Mouse (Mus musculus): ENCODE measurements around the gene Glt8d1.

Gene Glt8d1

DNA sequence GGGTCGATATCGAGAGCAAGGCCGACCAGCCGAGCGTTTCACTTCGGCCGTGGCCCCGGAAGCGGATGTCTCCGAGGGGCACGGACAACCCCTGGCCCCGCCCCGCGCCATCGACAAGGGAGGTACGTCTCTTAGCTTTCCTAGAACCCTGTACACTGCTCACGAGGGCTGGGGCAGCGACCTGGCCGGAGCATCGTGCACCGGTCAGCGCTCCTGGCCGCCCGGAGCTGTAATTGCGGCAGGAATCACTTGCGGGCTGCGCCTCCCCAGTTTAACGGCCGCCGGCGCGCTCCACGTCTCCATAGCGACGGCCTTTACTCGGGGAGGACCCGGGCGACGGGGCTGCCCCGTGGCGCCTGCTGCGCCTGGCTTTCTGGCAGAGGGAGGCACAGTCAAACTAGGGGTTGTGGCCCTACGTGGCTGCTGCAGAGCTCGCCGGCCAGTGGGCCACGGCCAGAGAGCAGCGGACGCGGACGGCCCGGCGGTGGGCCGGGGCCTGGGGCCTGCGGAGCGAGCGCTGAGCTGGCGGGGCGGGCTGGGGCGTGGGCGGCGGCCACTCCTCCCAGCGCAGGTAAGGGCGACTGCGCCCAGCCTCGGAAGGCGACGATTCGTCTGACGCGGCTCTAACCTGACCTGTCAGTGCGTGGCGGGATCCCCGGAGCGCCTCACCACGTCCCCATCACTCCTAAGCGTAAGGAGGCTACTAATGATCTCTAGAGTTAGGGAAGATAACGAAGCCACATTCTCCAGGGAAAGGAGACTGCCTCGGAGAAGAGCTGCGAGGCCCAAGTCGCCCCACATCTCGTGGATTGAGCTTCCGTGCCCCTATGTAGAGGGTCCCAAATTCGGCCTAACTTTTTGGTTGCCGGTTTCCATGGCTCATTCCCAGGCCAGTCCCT is at the start of gene Glt8d1, which contains the start of gene Spcs1:
Glt8d1 (plus strand) TSS at position 94 of the 899 bp plus-strand sequence.
Spcs1 (minus strand) TSS at position 366 of the 899 bp plus-strand sequence.
- peak; percentile 99 for DNase-seq

DNA sequence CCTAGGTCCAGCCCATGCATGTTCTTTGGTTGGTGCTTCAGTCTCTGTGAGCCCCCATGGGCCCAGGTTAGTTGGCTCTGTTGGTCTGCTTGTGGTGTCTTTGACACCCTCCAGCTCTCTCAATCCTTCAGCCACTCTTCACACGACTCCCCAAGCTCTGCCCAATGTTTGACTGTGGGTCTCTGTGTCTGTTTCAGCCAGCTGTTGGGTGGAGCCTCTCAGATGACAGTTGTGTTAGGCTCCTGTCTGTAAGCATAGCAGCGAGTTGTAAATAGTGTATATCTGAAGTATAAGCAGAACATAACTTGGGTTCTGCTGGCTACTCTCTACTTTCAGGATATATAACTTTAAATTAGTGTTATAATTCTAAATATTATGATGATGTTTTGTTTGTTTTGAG is 42.7 kb upstream of the Glt8d1 start:
- no peak for DNase-seq

DNA sequence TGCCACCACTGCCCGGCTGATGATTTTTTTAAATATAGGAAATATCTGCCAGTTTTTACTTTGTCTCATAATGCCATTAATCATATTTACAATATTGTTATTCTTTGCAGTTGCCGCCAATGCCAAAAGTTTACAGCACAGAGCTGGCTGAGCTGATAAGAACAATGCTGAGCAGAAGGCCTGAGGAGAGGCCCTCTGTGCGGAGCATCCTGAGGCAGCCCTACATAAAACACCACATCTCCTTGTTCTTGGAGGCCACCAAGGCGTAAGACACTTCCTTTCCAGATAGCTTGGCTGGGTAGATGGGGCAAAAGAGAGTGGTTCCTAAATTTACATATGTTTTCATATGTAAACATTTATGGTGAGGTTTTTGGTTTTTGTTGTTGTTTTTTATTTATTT is 42.2 kb upstream of the Glt8d1 start:
- peak; percentile 67 for DNase-seq

DNA sequence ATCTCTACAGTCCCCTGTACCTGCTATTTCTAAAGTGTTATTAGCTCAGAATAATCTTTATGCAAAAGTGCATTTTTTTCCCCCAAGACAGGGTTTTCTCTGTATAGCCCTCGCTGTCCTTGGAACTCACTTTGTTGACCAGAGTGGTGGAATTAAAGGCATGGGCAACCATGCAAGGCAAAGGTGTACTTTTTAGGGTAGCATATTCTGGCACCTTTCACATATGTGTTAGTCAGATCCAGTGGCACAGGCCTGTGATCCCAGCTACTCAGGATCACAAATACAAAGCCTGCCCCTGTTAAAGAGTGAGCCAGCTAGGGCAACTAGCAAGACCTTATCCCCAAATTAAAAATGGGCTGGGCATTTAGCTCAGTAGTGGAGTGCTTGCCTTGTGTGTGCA is 40.8 kb upstream of the Glt8d1 start:
- peak; percentile 41 for DNase-seq

DNA sequence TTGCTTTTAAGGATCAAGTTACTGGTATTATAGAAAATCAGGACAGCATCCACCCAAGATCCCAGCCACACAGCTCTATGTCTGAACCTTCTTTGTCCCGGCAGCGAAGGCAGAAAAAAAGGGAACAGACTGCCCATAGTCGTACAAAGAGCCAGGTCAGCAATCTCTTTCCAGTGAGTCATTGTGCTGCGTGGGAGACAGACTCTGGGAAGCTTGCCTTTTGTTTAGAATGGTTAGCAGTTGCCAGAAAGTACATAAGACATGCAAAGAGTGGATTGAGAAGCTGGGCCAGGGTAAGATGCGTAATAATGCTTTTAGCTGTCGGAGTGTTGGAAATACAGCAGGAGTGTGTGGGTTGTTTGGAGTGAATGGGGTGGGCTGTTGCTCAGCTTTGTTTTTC is 27.0 kb upstream of the Glt8d1 start:
- peak; percentile 94 for DNase-seq

DNA sequence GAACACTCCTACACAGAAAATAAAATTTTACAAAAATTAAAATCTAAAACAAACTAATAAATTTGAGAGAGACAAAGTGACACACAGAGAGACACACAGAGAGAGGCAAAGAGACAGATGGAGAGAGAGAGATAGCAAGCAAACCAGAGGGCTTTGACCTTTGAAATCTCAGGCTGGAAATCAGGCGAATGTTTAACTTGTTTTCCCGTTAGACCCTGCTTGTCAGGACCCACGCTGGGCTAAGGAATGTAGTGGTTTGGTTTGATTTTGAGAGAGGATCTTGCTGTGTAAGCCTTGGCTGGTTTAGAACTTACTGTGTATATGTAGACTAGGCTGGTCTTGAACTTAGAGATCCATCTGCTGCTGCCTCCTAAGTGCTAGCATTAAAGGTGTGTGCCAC is 25.0 kb upstream of the Glt8d1 start:
- no peak for DNase-seq

DNA sequence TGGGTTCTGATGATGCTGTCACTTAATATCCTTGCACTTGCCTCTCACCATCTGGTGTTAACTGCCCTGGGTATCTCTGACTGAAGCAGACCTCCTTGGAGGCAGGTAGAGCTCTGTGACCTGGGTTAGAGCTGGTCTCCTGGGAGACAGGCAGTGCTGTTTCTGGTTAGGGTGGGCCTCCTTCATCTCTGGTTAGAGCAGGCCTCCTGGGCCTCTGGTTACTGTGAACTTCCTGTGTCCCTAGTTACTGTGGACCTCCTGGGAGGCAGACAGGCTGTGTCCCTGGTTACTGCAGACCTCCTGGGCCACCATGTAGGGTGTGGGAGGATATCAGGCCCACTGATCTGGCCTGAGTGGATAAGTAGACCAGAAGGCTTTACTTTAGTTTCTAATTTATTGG is 4.8 kb upstream of the Glt8d1 start:
- peak; percentile 76 for DNase-seq

DNA sequence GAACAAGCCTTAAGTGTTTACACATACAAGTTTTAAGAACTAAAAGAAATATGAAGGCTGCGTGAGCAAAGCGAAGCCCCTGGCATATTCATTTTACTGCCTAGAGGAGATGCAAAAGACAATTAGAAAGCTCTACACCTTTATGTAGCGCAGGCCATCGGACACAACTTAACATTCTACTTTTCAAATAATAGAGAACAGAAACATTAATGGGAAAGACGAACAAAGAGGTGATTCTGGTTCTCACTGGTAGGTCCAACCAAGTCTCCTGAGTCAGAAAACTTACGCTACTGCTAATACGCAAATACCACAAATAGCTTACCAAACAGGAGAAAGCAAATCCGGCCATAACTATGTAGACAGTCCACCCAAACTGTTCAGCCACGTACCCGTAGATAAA is 844 bp upstream of the Glt8d1 start:
- no peak for DNase-seq

DNA sequence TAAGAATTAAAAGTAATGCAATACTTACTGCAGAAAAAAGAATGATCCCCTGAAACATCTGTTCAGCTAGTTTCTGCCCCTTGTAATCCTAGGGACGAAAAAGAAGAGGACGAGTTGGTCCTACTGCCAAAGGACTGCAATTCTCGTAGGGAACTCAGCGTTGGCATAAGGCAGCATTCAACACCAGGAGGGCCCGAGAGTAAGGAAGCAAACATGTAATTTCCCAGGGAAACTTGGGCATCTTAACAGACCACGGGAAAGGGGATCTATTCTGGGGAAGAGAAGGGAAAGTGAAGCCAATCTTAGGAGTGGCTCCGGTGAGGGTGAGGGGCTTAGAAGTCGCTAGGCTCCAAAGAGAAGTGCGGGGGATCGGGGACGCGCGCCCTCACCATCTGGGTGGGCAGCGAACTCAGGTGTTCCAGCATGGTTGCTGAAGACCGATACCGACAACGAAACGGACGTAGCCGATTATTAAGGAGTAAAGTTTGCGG is 339 bp upstream of the Glt8d1 start:
- no peak for DNase-seq

DNA sequence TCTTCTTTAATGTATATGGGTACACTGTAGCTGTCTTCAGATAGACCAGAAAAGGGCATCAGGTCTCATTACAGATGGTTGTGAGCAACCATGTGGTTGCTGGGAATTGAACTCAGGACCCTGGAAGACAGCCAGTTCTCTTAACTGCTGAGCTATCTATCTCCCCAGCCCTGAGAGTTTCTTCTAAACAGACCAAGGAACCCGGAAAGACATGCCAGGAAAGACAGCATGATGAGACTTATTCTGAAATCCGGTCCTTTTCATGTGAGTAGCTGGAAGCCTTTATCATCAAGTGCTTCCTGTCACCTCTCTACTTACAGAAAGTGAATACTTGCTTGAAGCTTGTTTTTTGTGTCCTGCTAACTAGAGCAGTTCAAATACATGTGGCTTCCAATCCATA is 3.3 kb downstream of the Glt8d1 start:
- no peak for DNase-seq

DNA sequence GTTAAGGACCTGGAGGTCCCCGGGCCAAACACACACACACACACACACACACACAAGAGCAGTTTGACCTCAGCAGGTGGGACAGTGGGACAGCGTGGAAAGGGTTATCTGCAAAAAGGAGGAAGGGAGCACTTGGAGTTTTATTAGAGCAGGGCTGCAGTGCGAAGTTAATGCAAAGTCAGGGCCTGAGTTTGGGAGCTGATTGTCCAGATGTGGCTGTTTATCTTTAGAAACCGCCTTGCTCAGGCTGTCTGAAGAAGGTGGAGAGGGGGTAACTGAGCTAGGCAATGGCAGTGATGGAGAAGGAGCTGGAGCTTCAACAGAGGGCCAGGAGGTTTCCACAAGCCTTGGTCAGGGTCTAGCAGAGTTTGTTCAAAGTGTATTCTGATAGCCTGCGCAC is 5.6 kb downstream of the Glt8d1 start:
- no peak for DNase-seq

DNA sequence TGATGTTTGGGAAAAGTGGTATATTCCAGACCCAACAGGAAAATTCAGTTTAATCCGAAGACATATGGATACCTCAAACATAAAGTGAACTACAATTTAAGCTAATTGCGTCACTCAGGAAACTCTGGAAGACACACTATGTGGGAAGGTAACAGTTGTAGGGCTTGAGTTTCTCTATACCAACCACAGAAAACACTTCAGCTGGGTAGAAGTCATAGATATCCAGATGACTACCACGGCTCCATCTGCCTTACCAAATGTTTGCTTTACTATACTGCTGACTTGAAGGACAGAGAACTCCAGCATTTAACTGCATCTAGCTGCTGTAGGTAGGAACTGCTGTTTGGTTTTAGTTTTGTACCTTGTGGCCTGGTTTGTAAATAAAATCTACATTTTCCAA is 10.4 kb downstream of the Glt8d1 start:
- DNase-seq, result no peak

DNA sequence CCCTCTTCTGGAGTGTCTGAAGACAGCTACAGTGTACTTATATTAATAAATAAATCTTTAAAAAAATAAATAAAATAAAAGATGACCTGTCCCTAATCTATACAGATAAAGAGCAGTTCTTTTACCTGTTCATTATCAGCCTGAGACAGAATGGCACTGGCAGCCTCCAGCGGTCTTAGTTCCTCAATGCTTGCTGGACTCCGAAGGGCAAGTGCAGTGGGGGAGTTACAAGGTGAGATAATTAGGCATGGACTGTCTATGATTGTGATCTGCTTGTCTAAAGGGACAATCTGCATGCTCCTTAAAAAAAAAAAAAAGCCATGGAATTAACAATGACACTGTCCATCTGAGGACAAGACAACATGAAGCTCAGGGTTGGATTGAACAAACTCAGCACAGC is 12.7 kb downstream of the Glt8d1 start:
- DNase-seq, result no peak

DNA sequence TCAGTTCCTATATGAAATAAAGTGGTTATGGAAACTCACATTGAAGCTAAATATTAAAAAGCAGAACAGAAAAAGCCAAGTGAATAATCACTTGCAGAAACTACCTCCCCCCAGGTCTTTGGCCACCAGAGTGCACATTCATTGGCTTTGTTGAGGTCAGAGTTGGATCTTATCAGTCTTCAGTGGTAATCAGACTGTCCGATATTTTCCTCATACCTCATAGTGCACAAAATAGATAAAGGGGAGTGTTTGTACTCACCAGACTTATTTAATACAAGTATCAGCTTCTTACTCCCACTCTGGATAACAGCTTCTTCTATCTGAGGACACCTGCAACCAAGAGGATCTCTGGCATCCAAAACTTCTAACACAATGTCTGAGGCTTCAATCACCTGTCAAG is 14.9 kb downstream of the Glt8d1 start:
- no peak for DNase-seq

DNA sequence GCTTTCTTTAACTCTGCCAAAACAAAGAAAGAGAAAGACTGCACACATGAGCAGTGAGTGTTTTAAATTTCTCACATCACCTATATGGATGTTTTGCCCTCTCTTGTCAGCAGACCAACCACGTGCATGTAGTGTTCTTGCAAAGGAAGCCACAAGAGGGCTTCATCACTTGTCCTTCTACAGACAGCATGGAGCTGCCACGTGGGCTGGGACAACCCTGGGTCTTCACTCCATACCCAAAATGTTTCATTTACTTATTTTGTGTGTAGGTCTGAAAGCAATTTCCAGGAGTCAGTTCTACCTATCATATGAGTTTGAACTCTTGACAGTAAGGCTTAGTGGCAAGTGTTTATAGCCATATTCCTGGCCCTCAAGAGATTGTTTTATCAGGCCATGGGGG is 16.7 kb downstream of the Glt8d1 start:
- peak; percentile 86 for DNase-seq

DNA sequence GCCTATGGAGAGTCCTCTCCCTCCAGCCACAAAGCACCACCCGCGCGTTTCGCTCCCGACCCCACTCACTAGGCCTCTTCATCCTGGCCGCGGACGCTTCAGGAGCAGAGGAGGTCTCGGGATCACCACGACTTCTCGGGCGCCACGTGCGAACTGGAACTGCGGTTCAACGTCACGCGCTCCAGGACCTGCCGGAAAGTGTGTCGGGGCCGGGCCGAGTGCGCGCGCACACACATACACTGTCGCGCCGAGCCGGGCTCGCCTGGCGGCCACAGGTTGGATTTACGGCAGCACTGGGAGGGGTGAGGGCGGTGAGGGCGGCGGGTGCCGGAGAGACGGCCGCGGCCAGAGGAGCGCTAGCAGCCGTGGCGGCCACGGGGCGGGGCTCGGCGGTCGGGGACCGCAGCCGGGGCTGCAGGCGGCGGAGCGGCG is 17.7 kb downstream of the Glt8d1 start, which contains the start of the genes Pbrm1 and Gnl3:
Pbrm1 (plus strand) TSS at position 279 of the 432 bp plus-strand sequence.
Gnl3 (minus strand) TSS at position 293 of the 432 bp plus-strand sequence.
- peak; percentile 100 for DNase-seq

DNA sequence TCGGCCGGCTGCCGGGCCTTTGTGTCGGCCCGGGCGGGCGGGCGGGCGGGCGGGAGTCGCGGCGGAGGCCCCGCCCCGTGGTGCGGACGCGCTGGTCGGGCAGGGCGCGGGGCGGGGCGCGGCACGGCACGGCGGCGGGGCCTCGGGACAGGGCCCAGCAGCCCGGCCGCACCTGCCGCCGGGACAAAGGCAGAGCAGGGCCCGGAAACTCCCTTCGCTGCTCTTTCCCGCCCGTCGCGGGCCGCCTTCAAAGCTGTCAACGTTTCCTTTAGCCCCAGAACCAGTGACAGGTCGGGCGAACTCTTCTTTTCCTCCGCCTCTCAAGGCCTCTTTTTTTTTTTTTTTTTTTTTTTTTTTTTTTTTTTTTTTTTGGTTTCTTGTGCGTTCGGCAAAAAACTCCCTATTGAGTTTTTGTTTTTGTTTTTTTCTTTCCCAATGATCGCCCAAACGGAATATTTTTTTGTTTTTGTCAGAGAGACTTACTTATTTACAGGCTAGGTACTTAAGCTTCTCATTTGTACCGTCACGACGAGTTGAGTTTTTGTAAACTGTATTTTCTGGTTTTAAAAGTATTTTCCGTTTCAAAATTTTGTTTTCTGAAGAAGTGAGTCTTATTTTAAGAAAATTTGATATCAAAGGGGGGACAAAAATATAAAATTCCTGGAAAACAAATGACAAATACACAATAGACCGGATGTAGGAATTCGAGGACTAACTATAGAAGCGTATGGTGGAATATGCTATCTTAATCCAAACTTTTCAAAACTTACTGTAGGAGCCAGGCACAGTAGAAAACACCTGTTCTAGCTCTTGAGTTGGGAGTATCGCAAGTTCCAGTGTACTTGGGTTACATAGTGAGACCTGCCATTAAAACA is 18.4 kb downstream of the Glt8d1 start:
- no peak for DNase-seq

DNA sequence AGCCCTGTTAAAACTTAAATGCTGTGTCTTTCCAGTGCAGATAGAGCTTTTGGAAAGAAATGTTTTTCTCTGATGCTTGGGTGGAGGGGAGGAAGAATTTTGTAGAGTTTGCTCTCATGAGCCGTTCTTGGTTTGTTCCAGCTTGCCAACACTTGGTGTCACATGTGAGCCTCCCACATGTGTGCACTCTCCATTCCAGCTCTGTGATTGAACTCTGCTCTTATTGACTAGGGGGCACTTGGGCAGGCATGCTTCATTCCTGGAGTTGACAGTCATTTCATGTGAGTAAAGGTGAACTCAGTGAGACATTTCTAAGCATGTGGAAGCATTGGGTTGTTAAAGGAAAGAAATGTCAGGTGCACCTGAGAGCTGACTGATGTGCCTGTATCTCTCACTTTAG is 21.4 kb downstream of the Glt8d1 start:
- no peak for DNase-seq

DNA sequence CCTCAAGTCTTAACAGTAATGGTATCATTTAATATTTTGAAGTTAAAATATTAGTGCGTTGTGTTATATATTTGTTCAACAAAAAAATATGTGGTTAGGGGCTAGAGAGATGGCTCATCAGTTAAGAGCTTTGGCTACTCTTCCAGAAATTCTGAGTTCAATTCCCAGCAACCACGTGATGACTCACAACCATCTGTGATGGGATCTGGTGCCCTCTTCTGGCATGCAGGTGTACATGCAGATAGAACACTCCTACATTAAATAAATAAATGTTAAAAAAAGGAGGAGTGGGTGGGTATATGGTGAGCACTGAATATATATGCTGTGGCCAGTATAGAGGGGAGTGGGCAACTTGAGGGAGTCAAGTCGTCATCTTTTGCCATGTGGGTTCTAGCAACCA is 24.6 kb downstream of the Glt8d1 start:
- no peak for DNase-seq

DNA sequence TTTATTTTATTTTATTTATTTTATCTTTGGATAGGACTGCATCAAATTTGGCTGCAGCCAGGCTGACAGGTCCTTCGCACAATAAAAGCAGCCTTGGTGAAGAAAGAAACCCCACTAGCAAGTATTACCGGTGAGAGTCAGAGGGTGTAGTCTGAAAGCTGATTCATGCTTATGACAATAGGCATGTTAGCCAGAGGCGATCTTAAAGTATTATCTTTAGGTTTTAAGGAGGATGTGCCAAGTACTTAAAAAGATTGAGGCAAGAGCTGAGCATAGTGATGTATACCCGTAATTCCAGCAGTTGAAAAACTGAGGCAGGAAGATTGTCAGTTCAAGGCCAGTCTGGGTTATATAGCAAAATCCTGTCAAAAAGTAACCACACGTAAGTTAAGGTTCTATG is 44.1 kb downstream of the Glt8d1 start:
- DNase-seq, result no peak

DNA sequence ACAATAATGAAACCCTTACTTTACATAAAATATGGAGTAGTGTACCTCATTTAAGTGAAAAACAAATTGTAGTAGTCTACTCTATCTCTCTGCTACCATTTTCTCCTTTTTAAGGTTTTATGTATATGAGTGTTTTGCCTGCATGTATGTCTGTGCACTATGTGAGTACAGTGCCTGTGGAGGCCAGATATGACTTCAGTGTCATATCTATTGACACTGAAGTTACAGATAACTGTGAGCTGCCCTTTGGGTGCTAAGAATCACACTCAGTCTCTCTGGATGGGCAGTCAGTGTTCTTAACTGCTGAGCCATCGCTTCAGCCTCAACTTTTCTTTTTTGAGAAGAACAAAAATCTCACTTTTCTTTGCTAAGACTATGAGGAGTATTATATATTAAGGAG is 44.6 kb downstream of the Glt8d1 start:
- DNase-seq, result no peak
